Mouse (Mus musculus): Measurements from ENCODE around the gene Mroh3. TPM values are rescaled to one million over a fixed set of nuclear protein-coding genes. Genes with fewer than 3 reads are reported as not detected.

The Mroh3 gene
- polyA plus RNA-seq, 1 experiment from 2014 or later: 0.41 TPM

DNA sequence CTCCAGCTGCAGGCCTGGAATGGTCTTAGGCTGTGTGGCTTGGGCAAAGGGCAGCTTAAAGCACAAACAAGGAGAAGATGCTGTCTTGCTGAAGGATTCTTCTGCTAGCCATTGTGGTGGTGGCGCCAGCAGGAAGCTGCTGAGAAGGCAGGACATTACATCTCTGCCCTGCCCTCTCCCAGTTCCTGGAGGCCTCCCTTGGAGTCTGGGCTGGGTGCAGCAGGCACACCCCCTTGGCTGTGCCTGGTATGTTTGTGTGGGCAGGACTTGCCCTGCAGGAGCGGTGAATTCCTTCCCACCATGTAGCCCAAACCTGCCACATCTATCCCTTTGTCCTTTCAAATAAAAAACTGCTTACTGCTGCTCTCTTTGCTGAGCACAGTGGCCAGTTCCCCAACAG is 35.5 kb downstream of the Mroh3 start:
- 97% methylated on average over 2 of the region's 2 CpGs for WGBS
- Histone ChIP-seq H3K27me3 (ENCODE audit: control insufficient read depth, insufficient read depth, low read length) (no peaks in the 10 kb centered on the region), H3K9ac (ENCODE audit: low read length) (no peak overlapping the region), H3K27ac (ENCODE audit: low read depth, low read length) (no peak overlapping the region), H3K36me3 (ENCODE audit: control insufficient read depth, insufficient read depth, low read length) (no peaks in the 10 kb centered on the region), H3K9me3 (ENCODE audit: control insufficient read depth, low read length) (no peaks in the 10 kb centered on the region), H3K4me2 (ENCODE audit: low read depth, low read length, severe bottlenecking) (no peak overlapping the region), H3K4me1 (replicated peaks; ENCODE audit: control insufficient read depth, insufficient read depth, low read length) (peaks cover 5% of the 10 kb centered on the region; the same call in 1 of the 2 replicates), H3K4me3 (ENCODE audit: low read depth, low read length) (no peak overlapping the region)
- DNase-seq (ENCODE audit: low spot score) (no peak), ATAC-seq (replicated peaks; ENCODE audit: low FRiP score) (no peak)

- Histone ChIP-seq H3K9ac (ENCODE audit: low read length) (no peak overlapping the region), H3K27ac (ENCODE audit: low read depth, low read length) (no peak overlapping the region), H3K4me3 (ENCODE audit: low read depth, low read length) (no peak overlapping the region), H3K9me3 (ENCODE audit: control insufficient read depth, low read length) (no peaks in the 10 kb centered on the region), H3K4me1 (replicated peaks; ENCODE audit: control insufficient read depth, insufficient read depth, low read length) (peaks cover 5% of the 10 kb centered on the region; the same call in 1 of the 2 replicates), H3K36me3 (ENCODE audit: control insufficient read depth, insufficient read depth, low read length) (no peaks in the 10 kb centered on the region), H3K4me2 (ENCODE audit: low read depth, low read length, severe bottlenecking) (no peak overlapping the region), H3K27me3 (ENCODE audit: control insufficient read depth, insufficient read depth, low read length) (no peaks in the 10 kb centered on the region)
- peak; percentile 75 for DNase-seq (ENCODE audit: low spot score)
- WGBS: 31% methylated on average over 6 of the region's 6 CpGs
- 0 out of 2 replicates have a peak, but pooled peaks have one; percentile 22 for ATAC-seq (replicated peaks; ENCODE audit: low FRiP score)
Measured at GRCm38 (mm10) chr1:136175183-136175582, 37.4 kb downstream of the Mroh3 start.

GRCm38 (mm10) chr1:136174101-136174606 is 38.5 kb downstream of the Mroh3 start:
- DNase-seq (ENCODE audit: low spot score): no peak

GRCm38 (mm10) chr1:136172696-136173095 is 39.9 kb downstream of the Mroh3 start:
- DNase-seq (ENCODE audit: low spot score) (no peak), ATAC-seq (replicated peaks; ENCODE audit: low FRiP score) (no peak)
- Histone ChIP-seq H3K4me2 (ENCODE audit: low read depth, low read length, severe bottlenecking) (no peak overlapping the region), H3K36me3 (ENCODE audit: control insufficient read depth, insufficient read depth, low read length) (no peaks in the 10 kb centered on the region), H3K27ac (ENCODE audit: low read depth, low read length) (no peak overlapping the region), H3K9ac (ENCODE audit: low read length) (no peak overlapping the region), H3K4me3 (ENCODE audit: low read depth, low read length) (no peak overlapping the region), H3K9me3 (ENCODE audit: control insufficient read depth, low read length) (no peaks in the 10 kb centered on the region), H3K4me1 (replicated peaks; ENCODE audit: control insufficient read depth, insufficient read depth, low read length) (peaks cover 5% of the 10 kb centered on the region; the same call in 1 of the 2 replicates), H3K27me3 (ENCODE audit: control insufficient read depth, insufficient read depth, low read length) (no peaks in the 10 kb centered on the region)
- 75% methylated on average over 12 of the region's 12 CpGs for WGBS

More at GRCm38 (mm10) chr1:136174101-136174606, 38.5 kb downstream of the Mroh3 start:
- Histone ChIP-seq H3K27ac (ENCODE audit: low read depth, low read length) (no peak overlapping the region), H3K4me2 (ENCODE audit: low read depth, low read length, severe bottlenecking) (no peak overlapping the region), H3K27me3 (ENCODE audit: control insufficient read depth, insufficient read depth, low read length) (no peaks in the 10 kb centered on the region), H3K9me3 (ENCODE audit: control insufficient read depth, low read length) (no peaks in the 10 kb centered on the region), H3K4me1 (replicated peaks; ENCODE audit: control insufficient read depth, insufficient read depth, low read length) (peaks cover 5% of the 10 kb centered on the region; the same call in 1 of the 2 replicates), H3K9ac (ENCODE audit: low read length) (no peak overlapping the region), H3K36me3 (ENCODE audit: control insufficient read depth, insufficient read depth, low read length) (no peaks in the 10 kb centered on the region), H3K4me3 (ENCODE audit: low read depth, low read length) (no peak overlapping the region)
- ATAC-seq (replicated peaks; ENCODE audit: low FRiP score): peak; percentile 32
- 15% methylated on average over 13 of the region's 13 CpGs for WGBS

- H3K27me3 ChIP-seq (ENCODE audit: control insufficient read depth, insufficient read depth, low read length): no peaks in the 10 kb centered on the region
- ATAC-seq (replicated peaks; ENCODE audit: low FRiP score): peak; percentile 72
- DNase-seq (ENCODE audit: low spot score): peak; percentile 86
- H3K4me1 ChIP-seq (replicated peaks; ENCODE audit: control insufficient read depth, insufficient read depth, low read length): peaks cover 5% of the 10 kb centered on the region; the same call in 1 of the 2 replicates
- H3K9me3 ChIP-seq (ENCODE audit: control insufficient read depth, low read length): no peaks in the 10 kb centered on the region
- H3K4me2 ChIP-seq (ENCODE audit: low read depth, low read length, severe bottlenecking): no peak overlapping the region
- no peak overlapping the region for H3K4me3 ChIP-seq (ENCODE audit: low read depth, low read length)
- no peak overlapping the region for H3K27ac ChIP-seq (ENCODE audit: low read depth, low read length)
- 11% methylated on average over 5 of the region's 5 CpGs for WGBS
- no peak overlapping the region for H3K9ac ChIP-seq (ENCODE audit: low read length)
- H3K36me3 ChIP-seq (ENCODE audit: control insufficient read depth, insufficient read depth, low read length): no peaks in the 10 kb centered on the region
Measured at GRCm38 (mm10) chr1:136170109-136170508, 42.5 kb downstream of the Mroh3 start.

- Histone ChIP-seq H3K9me3 (ENCODE audit: control insufficient read depth, low read length) (no peaks in the 10 kb centered on the region), H3K36me3 (ENCODE audit: control insufficient read depth, insufficient read depth, low read length) (no peaks in the 10 kb centered on the region), H3K27me3 (ENCODE audit: control insufficient read depth, insufficient read depth, low read length) (no peaks in the 10 kb centered on the region), H3K9ac (ENCODE audit: low read length) (no peak overlapping the region), H3K27ac (ENCODE audit: low read depth, low read length) (no peak overlapping the region), H3K4me2 (ENCODE audit: low read depth, low read length, severe bottlenecking) (no peak overlapping the region), H3K4me1 (replicated peaks; ENCODE audit: control insufficient read depth, insufficient read depth, low read length) (no peaks in the 10 kb centered on the region), H3K4me3 (ENCODE audit: low read depth, low read length) (no peak overlapping the region)
- ATAC-seq (replicated peaks; ENCODE audit: low FRiP score) (no peak), DNase-seq (ENCODE audit: low spot score) (no peak)
- WGBS: 75% methylated on average over 8 of the region's 8 CpGs
Measured at GRCm38 (mm10) chr1:136167657-136168056, 45.0 kb downstream of the Mroh3 start.

DNA sequence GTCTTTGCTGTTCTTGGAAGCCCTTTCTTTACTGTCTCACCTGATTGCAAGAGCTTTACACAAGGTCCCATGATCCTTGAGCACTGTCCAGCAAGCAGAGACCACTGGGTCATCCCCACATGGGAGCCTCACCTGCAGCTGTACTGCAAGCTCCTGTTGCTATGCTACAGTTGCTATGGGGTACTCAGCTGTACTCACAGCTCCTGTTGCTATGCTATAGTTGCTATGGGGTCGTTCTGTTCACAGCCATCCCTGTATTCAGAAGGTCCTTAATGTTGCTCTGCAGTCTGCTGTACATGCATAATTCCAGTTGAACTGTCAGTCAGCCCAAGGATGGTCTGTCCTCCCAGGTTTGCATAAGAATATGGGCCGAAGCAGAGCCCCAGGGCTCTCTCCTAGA is 47.2 kb downstream of the Mroh3 start:
- Histone ChIP-seq H3K4me1 (replicated peaks; ENCODE audit: control insufficient read depth, insufficient read depth, low read length) (no peaks in the 10 kb centered on the region), H3K4me3 (ENCODE audit: low read depth, low read length) (no peak overlapping the region), H3K9me3 (ENCODE audit: control insufficient read depth, low read length) (no peaks in the 10 kb centered on the region), H3K27me3 (ENCODE audit: control insufficient read depth, insufficient read depth, low read length) (no peaks in the 10 kb centered on the region), H3K4me2 (ENCODE audit: low read depth, low read length, severe bottlenecking) (no peak overlapping the region), H3K27ac (ENCODE audit: low read depth, low read length) (no peak overlapping the region), H3K9ac (ENCODE audit: low read length) (no peak overlapping the region), H3K36me3 (ENCODE audit: control insufficient read depth, insufficient read depth, low read length) (no peaks in the 10 kb centered on the region)
- no peak for DNase-seq (ENCODE audit: low spot score)
- 60% methylated on average over 2 of the region's 2 CpGs for WGBS
- no peak for ATAC-seq (replicated peaks; ENCODE audit: low FRiP score)

DNA sequence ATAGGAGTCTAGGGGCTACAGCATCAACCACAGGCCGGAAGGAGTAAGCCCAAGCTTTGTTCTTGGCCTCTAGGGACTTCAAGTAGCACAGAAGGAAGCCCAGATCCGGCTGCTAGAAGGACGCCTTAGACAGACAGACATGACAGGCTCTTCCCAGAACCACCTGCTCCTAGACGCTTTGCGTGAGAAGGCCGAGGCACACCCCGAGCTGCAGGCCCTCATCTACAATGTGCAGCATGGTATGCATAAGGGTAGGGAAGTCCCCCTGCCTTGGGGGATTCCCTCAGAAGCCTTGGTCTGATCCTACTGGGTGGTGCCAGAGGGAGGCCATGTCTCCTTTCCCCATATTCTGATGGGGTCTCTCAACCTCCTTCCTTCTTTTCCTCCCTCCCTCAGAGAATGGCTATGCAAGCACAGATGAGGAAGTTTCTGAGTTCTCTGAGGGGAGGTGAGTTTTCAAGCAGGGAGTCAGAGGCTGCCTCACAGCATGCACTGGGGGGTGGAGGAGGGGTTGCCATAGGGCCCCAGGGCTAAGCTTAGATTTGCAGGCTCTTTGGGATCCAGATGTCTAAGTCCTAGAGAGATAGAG is 51.2 kb downstream of the Mroh3 start:
- H3K4me1 ChIP-seq (replicated peaks; ENCODE audit: control insufficient read depth, insufficient read depth, low read length): no peaks in the 10 kb centered on the region
- no peaks in the 10 kb centered on the region for H3K27me3 ChIP-seq (ENCODE audit: control insufficient read depth, insufficient read depth, low read length)
- no peak for ATAC-seq (replicated peaks; ENCODE audit: low FRiP score)
- no peak overlapping the region for H3K4me2 ChIP-seq (ENCODE audit: low read depth, low read length, severe bottlenecking)
- no peak overlapping the region for H3K27ac ChIP-seq (ENCODE audit: low read depth, low read length)
- 93% methylated on average over 7 of the region's 7 CpGs for WGBS
- no peak for DNase-seq (ENCODE audit: low spot score)
- H3K9ac ChIP-seq (ENCODE audit: low read length): no peak overlapping the region
- H3K4me3 ChIP-seq (ENCODE audit: low read depth, low read length): no peak overlapping the region
- H3K36me3 ChIP-seq (ENCODE audit: control insufficient read depth, insufficient read depth, low read length): peaks cover 2% of the 10 kb centered on the region
- H3K9me3 ChIP-seq (ENCODE audit: control insufficient read depth, low read length): no peaks in the 10 kb centered on the region

- no peaks in the 10 kb centered on the region for H3K4me1 ChIP-seq (replicated peaks; ENCODE audit: control insufficient read depth, insufficient read depth, low read length)
- ATAC-seq (replicated peaks; ENCODE audit: low FRiP score): no peak
- H3K4me2 ChIP-seq (ENCODE audit: low read depth, low read length, severe bottlenecking): no peak overlapping the region
- 93% methylated on average over 6 of the region's 6 CpGs for WGBS
- no peaks in the 10 kb centered on the region for H3K9me3 ChIP-seq (ENCODE audit: control insufficient read depth, low read length)
- H3K36me3 ChIP-seq (ENCODE audit: control insufficient read depth, insufficient read depth, low read length): peaks cover 2% of the 10 kb centered on the region
- H3K27me3 ChIP-seq (ENCODE audit: control insufficient read depth, insufficient read depth, low read length): no peaks in the 10 kb centered on the region
- H3K4me3 ChIP-seq (ENCODE audit: low read depth, low read length): no peak overlapping the region
- no peak for DNase-seq (ENCODE audit: low spot score)
- H3K27ac ChIP-seq (ENCODE audit: low read depth, low read length): no peak overlapping the region
- H3K9ac ChIP-seq (ENCODE audit: low read length): no peak overlapping the region
Measured at GRCm38 (mm10) chr1:136160930-136161329, 51.7 kb downstream of the Mroh3 start.
